Mouse (Mus musculus): ENCODE data around the gene Cilp.

GRCm38 (mm10) chr9:65298761-65299160, 33.8 kb downstream of the Cilp start:
- no peak for TF ChIP-seq EP300 (IDR thresholded peaks at IDR 0.05; ENCODE audit: low read depth)
- TF ChIP-seq CTCF (IDR thresholded peaks at IDR 0.05; ENCODE audit: low read depth), result no peak

Data from liver, postnatal 0 days (tissue).